Mouse (Mus musculus): Measurements from ENCODE around the gene Ifitm2.
"Not testable (repeated sequence)": the region's sequence is repeated elsewhere in the genome, so short reads cannot be mapped to it uniquely, and the experiment has no call there.

Gene Ifitm2

GRCm38 (mm10) chr7:140968710-140969109 lies 12.9 kb upstream of the Ifitm2 start:
- DNase-seq (ENCODE audit: low read depth, low spot score) = not testable (repeated sequence)

GRCm38 (mm10) chr7:140967862-140968591 lies 12.2 kb upstream of the Ifitm2 start:
- DNase-seq (ENCODE audit: low read depth, low spot score) = no peak

- no peak for DNase-seq (ENCODE audit: low read depth, low spot score)
Observed at GRCm38 (mm10) chr7:140966921-140967320, 11.1 kb upstream of the Ifitm2 start, which contains the start of gene Ifitm1. Gene Ifitm1, plus strand, starts transcription at chr7:140967221.

- DNase-seq (ENCODE audit: low read depth, low spot score) = no peak
Observed at GRCm38 (mm10) chr7:140962733-140963132, 6.9 kb upstream of the Ifitm2 start.

GRCm38 (mm10) chr7:140961416-140961815 lies 5.6 kb upstream of the Ifitm2 start:
- DNase-seq (ENCODE audit: low read depth, low spot score) = no peak

GRCm38 (mm10) chr7:140960026-140960425 lies 4.2 kb upstream of the Ifitm2 start:
- no peak for DNase-seq (ENCODE audit: low read depth, low spot score)

- no peak for DNase-seq (ENCODE audit: low read depth, low spot score)
Observed at GRCm38 (mm10) chr7:140959181-140959901, 3.6 kb upstream of the Ifitm2 start.

GRCm38 (mm10) chr7:140956556-140956869 lies 726 bp upstream of the Ifitm2 start:
- DNase-seq (ENCODE audit: low read depth, low spot score) = no peak

- DNase-seq (ENCODE audit: low read depth, low spot score) = no peak
Observed at GRCm38 (mm10) chr7:140955342-140955741, 445 bp downstream of the Ifitm2 start.

GRCm38 (mm10) chr7:140954733-140955071 lies 1.1 kb downstream of the Ifitm2 start:
- no peak for DNase-seq (ENCODE audit: low read depth, low spot score)

GRCm38 (mm10) chr7:140953800-140954732 lies 1.7 kb downstream of the Ifitm2 start:
- DNase-seq (ENCODE audit: low read depth, low spot score) = no peak

- DNase-seq (ENCODE audit: low read depth, low spot score) = no peak
Observed at GRCm38 (mm10) chr7:140953133-140953532, 2.7 kb downstream of the Ifitm2 start.

GRCm38 (mm10) chr7:140952441-140952840 lies 3.3 kb downstream of the Ifitm2 start:
- no peak for DNase-seq (ENCODE audit: low read depth, low spot score)

- DNase-seq (ENCODE audit: low read depth, low spot score) = no peak
Observed at GRCm38 (mm10) chr7:140951765-140952164, 4.0 kb downstream of the Ifitm2 start.

GRCm38 (mm10) chr7:140951051-140951450 lies 4.7 kb downstream of the Ifitm2 start:
- no peak for DNase-seq (ENCODE audit: low read depth, low spot score)

GRCm38 (mm10) chr7:140949824-140950530 lies 5.8 kb downstream of the Ifitm2 start, which contains the start of gene Ifitm5:
Gene Ifitm5, minus strand, starts transcription at chr7:140950291.
- no peak for DNase-seq (ENCODE audit: low read depth, low spot score)

- no peak for DNase-seq (ENCODE audit: low read depth, low spot score)
Observed at GRCm38 (mm10) chr7:140949255-140949654, 6.5 kb downstream of the Ifitm2 start.

GRCm38 (mm10) chr7:140948161-140948560 lies 7.6 kb downstream of the Ifitm2 start:
- no peak for DNase-seq (ENCODE audit: low read depth, low spot score)

- no peak for DNase-seq (ENCODE audit: low read depth, low spot score)
Observed at GRCm38 (mm10) chr7:140946980-140947379, 8.8 kb downstream of the Ifitm2 start.

GRCm38 (mm10) chr7:140946311-140946710 lies 9.5 kb downstream of the Ifitm2 start:
- DNase-seq (ENCODE audit: low read depth, low spot score) = no peak

GRCm38 (mm10) chr7:140945247-140945646 lies 10.5 kb downstream of the Ifitm2 start:
- DNase-seq (ENCODE audit: low read depth, low spot score) = no peak
